Mouse (Mus musculus) heart, embryonic 13.5 days (tissue): ENCODE results near the gene Ptpn11. TPM values are rescaled to one million over a fixed set of nuclear protein-coding genes. Genes with fewer than 3 reads are reported as not detected.

Experiments
- ATAC-seq: fragments of 200-750 bp; cut with Nextera tagmentation; 2 replicates; pipeline ENCODE4 v1.8.0; 2017; ENCODE audit warnings: moderate TSS enrichment; ENCODE audit not compliant: insufficient number of reproducible peaks, low FRiP score, low TSS enrichment; ENCODE audit errors: extremely low read depth
- H3K27ac ChIP-seq: fragments of 300-500 bp; sonication (generic); replicated peaks from 2 replicates; pipeline ENCODE4 v1.5.1; 2015; ENCODE audit warnings: moderate library complexity, mild to moderate bottlenecking, inconsistent platforms
- H3K27me3 ChIP-seq: fragments of 300-500 bp; sonication (generic); replicated peaks from 2 replicates; pipeline ENCODE4 v1.6.1; 2015; ENCODE audit warnings: mild to moderate bottlenecking, inconsistent platforms
- H3K36me3 ChIP-seq: fragments of 300-500 bp; sonication (generic); 2 replicates; pipeline ENCODE4 v1.6.1; 2015; ENCODE audit warnings: mild to moderate bottlenecking, inconsistent platforms
- H3K4me1 ChIP-seq: fragments of 300-500 bp; sonication (generic); 2 replicates; pipeline ENCODE4 v1.6.1; 2015; ENCODE audit warnings: inconsistent platforms
- H3K4me2 ChIP-seq: fragments of 300-500 bp; sonication (generic); 2 replicates; pipeline ENCODE4 v1.6.1; 2015; ENCODE audit warnings: inconsistent platforms, mild to moderate bottlenecking, moderate library complexity
- H3K4me3 ChIP-seq: fragments of 300-500 bp; sonication (generic); 2 replicates; pipeline ENCODE4 v1.5.1; 2015; ENCODE audit warnings: moderate library complexity, mild to moderate bottlenecking, inconsistent platforms
- H3K9ac ChIP-seq: fragments of 300-500 bp; sonication (generic); 2 replicates; pipeline ENCODE4 v1.6.1; 2015; ENCODE audit warnings: inconsistent platforms, mild to moderate bottlenecking, moderate library complexity
- H3K9me3 ChIP-seq: fragments of 300-500 bp; sonication (generic); 2 replicates; pipeline ENCODE4 v1.6.1; 2016; ENCODE audit warnings: inconsistent platforms
- WGBS: fragments of 180-500 bp; shearing (Covaris S2); methylation state at CpG from one replicate; pipeline ENCODE4 v1.1.7; 2015; ENCODE audit warnings: mixed read lengths; 5-methylcytosine and 5-hydroxymethylcytosine counted together
- polyA plus RNA-seq: library from polyadenylated mRNA; unstranded; fragments of >200 nt; fragmentation: Nextera tagmentation; extraction: Ambion mirVana; gene quantifications from 2 replicates; pipeline ENCODE4 v1.2.1, GENCODE M21; 2015

The Ptpn11 gene
- polyA plus RNA-seq, 1 experiment from 2014 or later = 18.4 TPM

DNA sequence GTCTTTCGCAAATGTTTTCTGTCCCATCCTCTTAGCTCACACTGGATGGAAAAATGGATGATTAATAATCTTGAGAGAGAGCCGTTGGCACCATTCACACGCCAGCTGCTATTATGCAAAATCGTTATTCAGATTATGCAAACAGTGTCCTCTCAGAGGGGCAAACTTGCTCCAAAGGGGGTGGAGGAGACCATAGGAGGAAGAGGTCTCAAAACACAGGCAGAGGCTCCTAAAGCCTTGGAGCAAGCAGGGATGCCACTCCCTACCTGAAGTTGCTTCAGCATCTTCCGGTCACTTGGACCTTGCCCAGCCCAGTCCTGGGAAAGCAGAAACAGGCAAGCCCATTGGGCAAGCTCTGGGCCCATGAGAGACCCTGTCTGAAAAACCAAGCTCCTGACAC is 67.8 kb downstream of the Ptpn11 start:
- Histone ChIP-seq H3K4me2 (no peak overlapping the region), H3K9ac (no peak overlapping the region), H3K36me3 (peaks cover 4% of the 10 kb centered on the region; the same call in 1 of the 2 replicates), H3K27me3 (no peaks in the 10 kb centered on the region), H3K4me1 (peaks cover 2% of the 10 kb centered on the region), H3K9me3 (peaks cover 6% of the 10 kb centered on the region; the same call in 1 of the 2 replicates), H3K27ac (no peak overlapping the region), H3K4me3 (no peak overlapping the region)
- 86% methylated on average over 5 of the region's 5 CpGs for WGBS
- no peak for ATAC-seq

- H3K9me3 ChIP-seq = peaks cover 6% of the 10 kb centered on the region; the same call in 1 of the 2 replicates
- 71% methylated on average over 3 of the region's 3 CpGs for WGBS
- no peak overlapping the region for H3K27ac ChIP-seq
- no peak overlapping the region for H3K4me3 ChIP-seq
- no peaks in the 10 kb centered on the region for H3K27me3 ChIP-seq
- H3K36me3 ChIP-seq = peaks cover 4% of the 10 kb centered on the region; the same call in 1 of the 2 replicates
- H3K4me2 ChIP-seq = no peak overlapping the region
- H3K9ac ChIP-seq = no peak overlapping the region
- no peak for ATAC-seq
- peaks cover 6% of the 10 kb centered on the region for H3K4me1 ChIP-seq
Observed at GRCm38 (mm10) chr5:121122577-121122976, 68.6 kb downstream of the Ptpn11 start.

GRCm38 (mm10) chr5:121122036-121122435 is 69.2 kb downstream of the Ptpn11 start:
- 81% methylated on average over 3 of the region's 3 CpGs for WGBS
- no peaks in the 10 kb centered on the region for H3K27me3 ChIP-seq
- no peak for ATAC-seq
- no peak overlapping the region for H3K9ac ChIP-seq
- peaks cover 4% of the 10 kb centered on the region; the same call in 1 of the 2 replicates for H3K36me3 ChIP-seq
- no peak overlapping the region for H3K27ac ChIP-seq
- H3K4me1 ChIP-seq = peaks cover 6% of the 10 kb centered on the region
- no peak overlapping the region for H3K4me3 ChIP-seq
- no peak overlapping the region for H3K4me2 ChIP-seq
- H3K9me3 ChIP-seq = peaks cover 6% of the 10 kb centered on the region; the same call in 1 of the 2 replicates

DNA sequence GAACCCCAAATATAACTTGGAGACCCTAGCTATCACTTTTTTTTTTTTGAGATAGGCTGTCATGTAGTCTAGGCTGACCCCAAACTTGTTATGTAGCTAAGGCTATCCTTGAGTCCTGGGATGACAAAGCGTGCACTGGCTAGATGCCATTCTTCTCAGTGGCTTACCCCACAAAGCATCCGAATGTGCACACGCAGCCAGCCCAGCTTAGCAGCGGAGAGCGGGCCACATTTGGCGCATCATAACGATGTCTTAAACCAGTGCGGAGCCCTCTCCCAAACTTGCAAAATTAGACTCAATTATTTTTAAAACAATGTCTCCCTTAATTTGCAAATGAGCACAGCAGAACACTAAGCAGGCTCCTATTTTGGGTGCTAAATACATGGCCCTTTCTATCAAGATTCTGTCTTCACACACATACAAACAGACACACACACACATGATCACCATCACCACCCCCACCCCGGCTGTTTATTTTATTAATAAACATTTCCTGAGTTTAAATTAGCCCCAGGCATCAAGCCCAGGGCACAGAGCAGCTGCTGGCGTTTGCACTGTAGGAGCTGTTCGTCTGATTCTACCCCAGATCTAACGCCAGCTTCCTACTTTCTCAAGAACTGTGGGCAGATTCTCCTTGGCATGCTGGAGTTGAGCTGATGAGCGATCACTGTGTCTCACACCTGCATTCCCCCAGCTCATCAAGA is 71.7 kb downstream of the Ptpn11 start:
- Histone ChIP-seq H3K4me3 (no peak overlapping the region), H3K27ac (no peak overlapping the region), H3K36me3 (no peaks in the 10 kb centered on the region), H3K9me3 (no peaks in the 10 kb centered on the region), H3K4me1 (peaks cover 12% of the 10 kb centered on the region), H3K4me2 (no peak overlapping the region), H3K9ac (no peak overlapping the region), H3K27me3 (no peaks in the 10 kb centered on the region)
- ATAC-seq = no peak
- WGBS = 83% methylated on average over 13 of the region's 13 CpGs

- H3K27me3 ChIP-seq = no peaks in the 10 kb centered on the region
Observed at GRCm38 (mm10) chr5:121118345-121118744, 72.9 kb downstream of the Ptpn11 start.

DNA sequence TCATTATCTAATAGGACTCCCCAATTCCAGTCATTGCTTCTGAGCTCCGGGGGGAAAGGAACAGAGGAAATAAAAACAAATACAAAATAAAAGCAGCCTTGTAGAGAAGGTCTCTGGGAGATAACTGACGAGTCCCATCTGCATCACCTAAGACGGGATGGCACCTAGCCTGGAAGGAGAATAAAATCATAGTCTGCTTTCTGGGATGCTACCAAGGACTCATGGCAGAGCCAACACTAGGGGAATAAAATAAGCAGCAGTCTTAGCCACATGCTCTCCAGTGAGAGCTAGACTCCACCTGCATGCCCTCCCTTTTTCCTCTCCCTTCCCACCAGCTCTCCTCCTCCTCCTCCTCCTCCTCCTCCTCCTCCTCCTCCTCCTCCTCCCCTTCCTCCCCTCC is 74.3 kb downstream of the Ptpn11 start:
- H3K9me3 ChIP-seq = no peaks in the 10 kb centered on the region
- WGBS = 57% methylated on average over 3 of the region's 3 CpGs

More at GRCm38 (mm10) chr5:121118345-121118744, 72.9 kb downstream of the Ptpn11 start:
- Histone ChIP-seq H3K4me2 (no peak overlapping the region), H3K27ac (no peak overlapping the region), H3K9me3 (no peaks in the 10 kb centered on the region), H3K4me1 (peaks cover 19% of the 10 kb centered on the region), H3K4me3 (no peak overlapping the region), H3K9ac (no peak overlapping the region), H3K36me3 (no peaks in the 10 kb centered on the region)
- ATAC-seq = no peak
- 36% methylated on average over 4 of the region's 4 CpGs for WGBS

DNA sequence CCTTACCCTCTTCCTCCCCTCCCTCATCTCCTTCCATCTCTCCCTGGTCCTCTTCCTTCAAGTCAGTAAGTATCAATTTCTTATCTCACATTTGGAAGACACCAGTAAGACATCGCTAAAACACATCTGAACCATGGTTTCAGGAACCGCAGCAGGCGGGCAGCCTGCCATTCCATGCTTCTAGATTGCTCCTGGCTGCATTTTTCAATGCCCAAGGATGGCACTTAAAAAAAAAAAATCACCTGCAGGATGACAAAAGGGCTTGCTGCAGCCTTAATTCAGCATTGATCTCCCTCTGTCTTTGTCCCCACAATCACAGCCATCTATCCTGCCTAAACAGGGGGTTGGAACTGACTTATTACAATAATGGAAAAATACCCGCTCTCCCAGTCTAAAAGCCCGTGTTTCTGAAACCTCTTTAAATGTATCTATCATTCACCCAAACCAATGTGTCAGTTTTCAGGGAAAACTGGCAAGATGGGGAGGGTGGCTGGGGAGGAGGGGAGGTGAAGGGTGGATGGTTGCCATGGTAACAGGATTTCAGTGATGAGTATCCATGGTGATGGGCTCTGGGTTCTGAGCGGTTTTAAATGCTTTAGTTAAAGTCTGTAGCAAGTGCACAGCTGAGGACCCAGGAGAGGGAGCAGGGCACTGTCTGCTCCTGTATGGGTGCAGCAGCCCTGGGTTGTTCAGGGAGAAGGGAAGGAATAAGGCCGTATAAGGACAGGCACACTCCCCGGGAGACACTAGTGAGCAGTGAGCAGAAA is 75.6 kb downstream of the Ptpn11 start:
- no peak for ATAC-seq
- Histone ChIP-seq H3K4me3 (no peak overlapping the region), H3K4me2 (no peak overlapping the region)

More for the DNA sequence above, 74.3 kb downstream of the Ptpn11 start:
- Histone ChIP-seq H3K27ac (no peak overlapping the region), H3K36me3 (no peaks in the 10 kb centered on the region), H3K4me2 (no peak overlapping the region), H3K9ac (no peak overlapping the region), H3K4me1 (peaks cover 19% of the 10 kb centered on the region), H3K4me3 (no peak overlapping the region), H3K27me3 (no peaks in the 10 kb centered on the region)
- no peak for ATAC-seq

DNA sequence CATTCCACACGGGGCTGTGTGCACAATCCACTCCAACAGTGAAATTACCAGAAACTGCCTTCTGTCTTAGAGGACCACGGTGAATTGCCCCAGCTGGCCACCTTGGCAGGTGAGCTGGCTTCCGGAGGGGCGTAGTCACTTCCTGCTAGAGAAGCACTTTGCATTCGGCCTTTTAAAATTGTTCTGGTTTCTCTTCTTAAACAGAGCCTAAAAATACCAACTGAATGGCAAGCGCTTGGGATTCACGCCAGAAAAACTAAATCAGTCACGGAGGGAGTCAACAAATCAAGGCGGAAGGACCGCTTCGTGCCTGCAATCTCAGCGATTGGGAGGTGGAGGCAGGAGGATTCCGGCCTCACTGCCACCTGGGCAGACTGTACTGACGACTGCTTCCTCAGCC is 77.0 kb downstream of the Ptpn11 start:
- Histone ChIP-seq H3K4me1 (peaks cover 19% of the 10 kb centered on the region), H3K27me3 (no peaks in the 10 kb centered on the region), H3K36me3 (no peaks in the 10 kb centered on the region), H3K9me3 (no peaks in the 10 kb centered on the region), H3K9ac (no peak overlapping the region), H3K4me3 (no peak overlapping the region), H3K4me2 (no peak overlapping the region), H3K27ac (no peak overlapping the region)
- WGBS = 58% methylated on average over 14 of the region's 14 CpGs
- ATAC-seq = no peak

More for the DNA sequence above, 75.6 kb downstream of the Ptpn11 start:
- Histone ChIP-seq H3K27ac (no peak overlapping the region), H3K9me3 (no peaks in the 10 kb centered on the region), H3K4me1 (peaks cover 19% of the 10 kb centered on the region), H3K9ac (no peak overlapping the region), H3K27me3 (no peaks in the 10 kb centered on the region), H3K36me3 (no peaks in the 10 kb centered on the region)
- 58% methylated on average over 8 of the region's 8 CpGs for WGBS

DNA sequence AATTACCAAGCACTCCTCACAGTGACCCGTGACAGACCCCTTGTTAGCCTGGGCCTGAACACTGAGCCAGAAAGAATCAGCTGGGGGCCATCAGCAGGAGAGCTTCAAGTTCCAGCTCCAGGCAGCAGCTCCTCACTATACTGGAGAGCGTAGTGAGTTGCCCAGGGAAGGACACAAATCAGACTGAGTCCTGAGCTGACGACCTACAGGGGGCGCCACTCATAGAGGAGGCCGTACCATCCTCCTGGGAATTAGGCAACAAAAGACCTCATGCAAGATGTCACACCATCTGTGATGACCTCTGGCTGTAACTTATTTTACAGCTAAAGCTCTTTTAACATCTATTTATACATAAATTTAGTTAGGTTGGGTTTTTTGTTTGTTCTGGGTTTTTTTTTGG is 78.8 kb downstream of the Ptpn11 start:
- no peaks in the 10 kb centered on the region for H3K9me3 ChIP-seq
- H3K9ac ChIP-seq = no peak overlapping the region
- no peaks in the 10 kb centered on the region for H3K36me3 ChIP-seq
- H3K27me3 ChIP-seq = no peaks in the 10 kb centered on the region
- H3K4me2 ChIP-seq = no peak overlapping the region
- H3K27ac ChIP-seq = no peak overlapping the region
- no peak overlapping the region for H3K4me3 ChIP-seq
- whole genome bisulfite sequencing = 63% methylated on average over 5 of the region's 5 CpGs
- peaks cover 14% of the 10 kb centered on the region for H3K4me1 ChIP-seq
- no peak for ATAC-seq

GRCm38 (mm10) chr5:121111106-121111915 is 79.9 kb downstream of the Ptpn11 start:
- H3K9me3 ChIP-seq = no peaks in the 10 kb centered on the region
- 86% methylated on average over 18 of the region's 18 CpGs for WGBS
- H3K4me3 ChIP-seq = no peak overlapping the region

GRCm38 (mm10) chr5:121109185-121109584 is 82.0 kb downstream of the Ptpn11 start:
- WGBS = 70% methylated on average over 7 of the region's 7 CpGs
- Histone ChIP-seq H3K9me3 (no peaks in the 10 kb centered on the region), H3K27ac (no peak overlapping the region), H3K9ac (no peak overlapping the region), H3K36me3 (no peaks in the 10 kb centered on the region), H3K4me3 (no peak overlapping the region), H3K4me1 (peaks cover 4% of the 10 kb centered on the region), H3K4me2 (no peak overlapping the region), H3K27me3 (no peaks in the 10 kb centered on the region)
- no peak for ATAC-seq

More at GRCm38 (mm10) chr5:121111106-121111915, 79.9 kb downstream of the Ptpn11 start:
- Histone ChIP-seq H3K27me3 (no peaks in the 10 kb centered on the region), H3K27ac (no peak overlapping the region), H3K4me2 (no peak overlapping the region), H3K9ac (no peak overlapping the region), H3K4me1 (peaks cover 14% of the 10 kb centered on the region), H3K36me3 (no peaks in the 10 kb centered on the region)
- ATAC-seq = no peak
